Mouse (Mus musculus) lung, adult 2 months (tissue): ENCODE measurements at regions not wholly inside any gene's neighbourhood (a gene's known extent, or its start where the extent isn't known, plus 50 kb on each side); places are given as distances from the start of the nearest gene placed in this dataset.

Source experiments
- CTCF ChIP-seq: fragments of 200-500 bp; IDR thresholded peaks from 2 replicates; pipeline ENCODE4 v1.5.1; 2011; ENCODE audit warnings: mild to moderate bottlenecking, low read length, control low read depth; ENCODE audit not compliant: insufficient read depth
- POLR2A ChIP-seq: fragments of 200-500 bp; IDR thresholded peaks from 2 replicates; pipeline ENCODE4 v1.6.1; 2011; ENCODE audit warnings: low read depth, mild to moderate bottlenecking, control low read depth, low read length, borderline replicate concordance; ENCODE audit errors: extremely low read depth

DNA sequence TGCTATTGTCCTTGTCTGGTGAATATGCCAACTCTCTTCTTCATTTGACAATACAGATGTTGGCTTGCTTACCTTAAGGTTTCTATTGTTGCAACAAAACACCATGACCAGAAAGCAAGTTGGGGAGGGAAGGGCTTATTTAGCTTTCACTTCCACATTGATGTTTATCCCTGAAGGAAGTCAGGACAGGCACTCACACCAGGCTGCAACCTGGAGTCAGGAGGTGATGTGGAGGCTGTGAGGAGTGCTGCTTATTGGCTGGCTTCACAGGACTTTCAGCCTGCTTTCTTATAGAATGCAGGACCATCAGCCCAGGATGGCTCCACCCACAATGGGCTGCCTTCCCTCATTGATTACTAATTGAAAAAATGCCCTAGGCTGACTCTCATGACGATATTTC is 177.9 kb upstream of the Kif2a start:
- TF ChIP-seq CTCF (no peak), POLR2A (no peak)
